Mouse (Mus musculus) liver, postnatal 0 days (tissue): ENCODE results near the gene Mast1. TPM values are rescaled to one million over a fixed set of nuclear protein-coding genes. Genes with fewer than 3 reads are reported as not detected.
A peak's percentile ranks its signal among the peaks of the same experiment; 100 is the strongest.

Source experiments
- ATAC-seq: fragments of 200-750 bp; cut with Nextera tagmentation; 2 replicates; pipeline ENCODE4 v1.8.0; 2017; ENCODE audit warnings: mild to moderate bottlenecking, moderate library complexity
- DNase-seq: peaks from one replicate; pipeline ENCODE4 v3.0.0-alpha.2; 2016
- H3K27ac ChIP-seq: fragments of 300-500 bp; sonication (generic); 2 replicates; pipeline ENCODE4 v1.5.1; 2014; ENCODE audit warnings: antibody characterized with exemption, moderate library complexity, mild to moderate bottlenecking, low read depth
- H3K27me3 ChIP-seq: fragments of 300-500 bp; sonication (generic); 2 replicates; pipeline ENCODE4 v1.6.1; 2014; ENCODE audit warnings: low read length, control low read depth, mixed read lengths; ENCODE audit not compliant: insufficient read depth
- H3K36me3 ChIP-seq: fragments of 300-500 bp; sonication (generic); replicated peaks from 2 replicates; pipeline ENCODE4 v1.6.1; 2014; ENCODE audit warnings: mild to moderate bottlenecking, control low read depth, low read length, moderate library complexity, mixed read lengths; ENCODE audit not compliant: insufficient read depth
- H3K4me1 ChIP-seq: fragments of 300-500 bp; sonication (generic); 2 replicates; pipeline ENCODE4 v1.6.1; 2014; ENCODE audit warnings: antibody characterized with exemption, mild to moderate bottlenecking, control low read depth; ENCODE audit not compliant: insufficient read depth
- H3K4me2 ChIP-seq: fragments of 300-500 bp; sonication (generic); 2 replicates; pipeline ENCODE4 v1.6.1; 2014; ENCODE audit warnings: low read depth, mild to moderate bottlenecking, low read length, moderate library complexity, mixed read lengths
- H3K4me3 ChIP-seq: fragments of 300-500 bp; sonication (generic); 2 replicates; pipeline ENCODE4 v1.5.1; 2014; ENCODE audit warnings: low read depth, low read length
- H3K9ac ChIP-seq: fragments of 300-500 bp; sonication (generic); replicated peaks from 2 replicates; pipeline ENCODE4 v1.6.1; 2014; ENCODE audit warnings: mild to moderate bottlenecking, moderate library complexity
- H3K9me3 ChIP-seq: fragments of 300-500 bp; sonication (generic); 2 replicates; pipeline ENCODE4 v1.6.1; 2016; ENCODE audit warnings: mild to moderate bottlenecking, control low read depth, low read length, mixed read lengths
- CTCF ChIP-seq: sonication (generic); IDR thresholded peaks from 2 replicates; pipeline ENCODE4 v1.5.1; 2016; ENCODE audit warnings: antibody characterized with exemption, low read depth
- EP300 ChIP-seq: IDR thresholded peaks from 2 replicates; pipeline ENCODE4 v1.6.1; 2016; ENCODE audit warnings: antibody characterized with exemption, low read depth, mild to moderate bottlenecking
- WGBS: fragments of 180-500 bp; shearing (Covaris S2); extraction: QIAGEN DNeasy Blood & Tissue Kit; methylation state at CpG from one replicate; pipeline ENCODE4 v1.1.7; 2014; ENCODE audit not compliant: insufficient replicate concordance; 5-methylcytosine and 5-hydroxymethylcytosine counted together
- polyA plus RNA-seq: library from polyadenylated mRNA; unstranded; fragments of >200 nt; fragmentation: Nextera tagmentation; extraction: Ambion mirVana; gene quantifications from 2 replicates; pipeline ENCODE4 v1.2.1, GENCODE M21; 2015

The Mast1 gene
- polyA plus RNA-seq, 1 experiment from 2014 or later, result 0.07 TPM

DNA sequence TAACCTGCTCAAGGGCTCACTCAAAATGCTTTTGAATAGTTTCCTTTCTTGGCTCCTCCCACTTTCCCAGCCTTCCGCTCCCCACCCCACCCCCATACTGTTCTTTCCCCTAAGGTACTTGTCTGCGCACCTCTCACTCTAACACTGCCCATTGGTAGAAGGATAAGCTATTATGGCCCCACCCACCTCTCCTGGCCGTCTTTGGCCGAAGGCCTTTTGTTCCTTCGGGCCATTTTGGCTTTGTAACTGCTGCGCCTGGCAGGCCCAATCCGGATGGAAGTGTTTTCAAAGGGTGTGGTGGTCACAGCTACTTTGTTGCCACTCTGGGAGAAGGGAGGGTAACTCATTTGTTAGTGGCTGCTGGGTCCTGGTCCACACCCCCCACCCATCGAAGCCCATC lies 21.9 kb downstream of the Mast1 start:
- DNase-seq, result no peak
- WGBS, result 86% methylated on average over 8 of the region's 8 CpGs
- Histone ChIP-seq H3K9me3 (no peaks in the 10 kb centered on the region), H3K4me2 (no peak overlapping the region), H3K4me1 (peaks cover 12% of the 10 kb centered on the region), H3K36me3 (no peaks in the 10 kb centered on the region; the same call in 1 of the 2 replicates), H3K27me3 (peaks cover 21% of the 10 kb centered on the region), H3K4me3 (no peak overlapping the region), H3K9ac (no peak overlapping the region), H3K27ac (no peak overlapping the region)
- ATAC-seq, result no peak
- TF ChIP-seq EP300, result no peak
- no peak for TF ChIP-seq CTCF

DNA sequence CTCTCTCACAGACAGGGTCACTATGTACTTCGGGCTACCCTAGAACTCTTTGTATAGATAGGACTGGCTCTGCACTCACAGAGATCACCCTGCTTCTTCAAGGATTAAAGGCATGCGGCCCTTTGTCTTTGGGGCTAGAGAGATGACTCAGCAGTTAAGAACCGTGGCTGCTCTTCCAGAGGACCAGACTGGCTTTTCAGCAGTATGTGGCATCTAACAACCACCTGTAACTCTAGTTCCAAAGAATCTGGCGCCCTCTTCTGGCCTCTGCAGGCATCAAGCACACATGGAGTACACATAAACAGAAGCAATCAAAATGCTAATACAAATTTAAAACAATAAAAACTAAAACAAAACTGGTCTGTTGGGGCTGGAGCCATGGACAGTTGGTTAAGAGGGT lies 23.2 kb downstream of the Mast1 start:
- 34% methylated on average over 4 of the region's 4 CpGs for WGBS
- TF ChIP-seq EP300, result no peak
- TF ChIP-seq CTCF, result peak; percentile 68
- Histone ChIP-seq H3K4me3 (no peak overlapping the region), H3K27me3 (peaks cover 21% of the 10 kb centered on the region), H3K9me3 (no peaks in the 10 kb centered on the region), H3K4me2 (peak overlapping the region; percentile 81), H3K9ac (no peak overlapping the region), H3K4me1 (peaks cover 25% of the 10 kb centered on the region), H3K27ac (no peak overlapping the region), H3K36me3 (peaks cover 3% of the 10 kb centered on the region; the same call in 1 of the 2 replicates)
- ATAC-seq (no peak), DNase-seq (peak; percentile 74)

DNA sequence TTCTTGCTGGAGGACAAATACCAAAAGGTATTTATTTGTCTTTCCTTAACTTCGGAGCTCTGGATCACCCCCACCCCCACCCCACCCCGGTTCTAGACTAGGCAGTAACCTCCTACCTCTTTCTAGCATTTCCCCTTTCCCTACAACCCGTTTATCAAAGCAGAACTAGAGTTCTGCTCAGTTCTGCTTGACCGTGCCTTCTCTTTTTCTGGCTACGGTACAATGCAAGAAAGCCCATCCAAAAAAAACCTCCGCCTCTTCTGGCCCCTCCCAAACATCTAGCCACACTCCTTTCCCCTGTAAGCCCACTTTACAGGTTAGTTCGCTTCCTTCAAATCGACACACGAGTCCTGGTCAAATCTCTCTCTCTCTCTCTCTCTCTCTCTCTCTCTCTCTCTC lies 23.7 kb downstream of the Mast1 start:
- ATAC-seq, result no peak
- DNase-seq, result no peak
- Histone ChIP-seq H3K4me2 (peak overlapping the region; percentile 81), H3K4me1 (peaks cover 28% of the 10 kb centered on the region), H3K27ac (peak overlapping the region; percentile 13; the same call in 1 of the 2 replicates), H3K4me3 (peak overlapping the region; percentile 35), H3K9ac (peak overlapping the region; percentile 50; the same call in 1 of the 2 replicates), H3K9me3 (no peaks in the 10 kb centered on the region), H3K36me3 (peaks cover 3% of the 10 kb centered on the region; the same call in 1 of the 2 replicates), H3K27me3 (peaks cover 21% of the 10 kb centered on the region)
- no peak for TF ChIP-seq EP300
- TF ChIP-seq CTCF, result no peak
- 8% methylated on average over 9 of the region's 9 CpGs for WGBS

GRCm38 (mm10) chr8:84912895-84913501 lies 24.2 kb downstream of the Mast1 start:
- H3K4me3 ChIP-seq, result peak overlapping the region; percentile 35
- ATAC-seq (peak; percentile 56), DNase-seq (peak; percentile 84)
- peak overlapping the region; percentile 13; the same call in 1 of the 2 replicates for H3K27ac ChIP-seq
- peak overlapping the region; percentile 81 for H3K4me2 ChIP-seq
- H3K9ac ChIP-seq, result peak overlapping the region; percentile 50
- under 1% methylated on average over 51 of the region's 55 CpGs for WGBS
- peaks cover 28% of the 10 kb centered on the region for H3K4me1 ChIP-seq
- peaks cover 17% of the 10 kb centered on the region for H3K27me3 ChIP-seq
- no peaks in the 10 kb centered on the region for H3K9me3 ChIP-seq
- TF ChIP-seq EP300 (no peak), CTCF (no peak)
- H3K36me3 ChIP-seq, result peaks cover 3% of the 10 kb centered on the region; the same call in 1 of the 2 replicates

DNA sequence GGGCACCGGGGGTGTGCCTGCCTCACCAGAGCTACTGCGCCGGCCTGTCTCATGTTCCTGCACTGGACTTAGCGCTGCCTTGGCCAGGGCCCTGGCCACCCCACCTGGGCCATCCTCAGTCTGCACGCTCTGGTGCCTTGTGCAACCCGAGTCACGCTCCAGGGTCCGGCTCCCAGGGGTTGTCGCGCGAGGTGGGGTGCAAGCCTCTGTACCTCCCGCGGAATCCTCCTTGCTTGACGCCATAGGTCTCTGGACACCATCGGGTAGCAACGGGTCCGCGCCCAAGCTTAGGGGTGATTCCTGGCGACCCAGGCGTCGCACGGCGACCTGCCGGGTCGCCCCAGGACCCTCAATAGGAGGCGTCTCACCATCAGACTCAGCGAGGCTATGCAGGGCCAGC lies 24.8 kb downstream of the Mast1 start:
- TF ChIP-seq CTCF (no peak), EP300 (no peak)
- no peak for DNase-seq
- Histone ChIP-seq H3K36me3 (peaks cover 3% of the 10 kb centered on the region; the same call in 1 of the 2 replicates), H3K4me1 (peaks cover 28% of the 10 kb centered on the region), H3K4me2 (peak overlapping the region; percentile 81), H3K4me3 (peak overlapping the region; percentile 35), H3K9me3 (no peaks in the 10 kb centered on the region), H3K9ac (no peak overlapping the region), H3K27ac (no peak overlapping the region), H3K27me3 (peaks cover 16% of the 10 kb centered on the region)
- 23% methylated on average over 26 of the region's 27 CpGs for WGBS
- ATAC-seq, result no peak

DNA sequence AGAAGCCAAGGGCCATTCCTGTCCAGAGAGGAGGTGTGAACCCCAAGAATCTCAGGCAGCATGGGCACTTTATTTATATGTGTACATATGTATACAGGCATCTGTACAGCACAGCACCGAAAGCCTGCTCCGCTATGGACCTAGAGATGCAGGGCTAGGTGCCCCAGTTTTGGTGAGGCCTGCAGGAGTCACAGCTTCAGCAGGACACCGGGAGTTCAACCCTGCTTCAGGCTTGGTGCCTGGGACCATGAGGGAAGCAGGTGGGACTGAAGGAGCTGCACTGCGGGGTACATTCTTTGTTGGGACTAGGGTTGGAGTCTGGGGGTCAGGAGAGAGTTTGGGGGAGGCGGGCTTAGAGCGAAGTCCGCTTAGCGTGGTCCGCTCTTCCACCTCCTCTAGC lies 25.3 kb downstream of the Mast1 start:
- Histone ChIP-seq H3K9ac (no peak overlapping the region), H3K4me2 (no peak overlapping the region), H3K36me3 (peaks cover 3% of the 10 kb centered on the region; the same call in 1 of the 2 replicates), H3K4me1 (peaks cover 28% of the 10 kb centered on the region), H3K27ac (no peak overlapping the region), H3K4me3 (no peak overlapping the region), H3K9me3 (no peaks in the 10 kb centered on the region), H3K27me3 (peaks cover 16% of the 10 kb centered on the region)
- ATAC-seq (no peak), DNase-seq (no peak)
- TF ChIP-seq EP300, result no peak
- TF ChIP-seq CTCF, result no peak
- WGBS, result 92% methylated on average over 9 of the region's 9 CpGs
